Mouse (Mus musculus) hindbrain, embryonic 11.5 days (tissue): ENCODE data around the gene Btbd18. TPM values are rescaled to one million over a fixed set of nuclear protein-coding genes. Genes with fewer than 3 reads are reported as not detected.

Experiments
- ATAC-seq: fragments of 200-750 bp; cut with Nextera tagmentation; 2 replicates; pipeline ENCODE4 v1.8.0; 2017; ENCODE audit warnings: mild to moderate bottlenecking, moderate TSS enrichment, moderate library complexity; ENCODE audit not compliant: low FRiP score
- DNase-seq: peaks from one replicate; pipeline ENCODE4 v3.0.0-alpha.2; 2015; ENCODE audit warnings: low spot score
- H3K27ac ChIP-seq: fragments of 300-500 bp; sonication (generic); 2 replicates; pipeline ENCODE4 v1.5.1; 2014; ENCODE audit warnings: mild to moderate bottlenecking, low read depth, low read length
- H3K27me3 ChIP-seq: fragments of 300-500 bp; sonication (generic); 2 replicates; pipeline ENCODE4 v1.6.1; 2014; ENCODE audit warnings: mild to moderate bottlenecking, low read length, moderate library complexity, mixed read lengths; ENCODE audit not compliant: control insufficient read depth, insufficient read depth
- H3K36me3 ChIP-seq: fragments of 300-500 bp; sonication (generic); 2 replicates; pipeline ENCODE4 v1.6.1; 2014; ENCODE audit warnings: mild to moderate bottlenecking, low read length, moderate library complexity, mixed read lengths; ENCODE audit not compliant: control insufficient read depth, insufficient read depth
- H3K4me1 ChIP-seq: fragments of 300-500 bp; sonication (generic); replicated peaks from 2 replicates; pipeline ENCODE4 v1.6.1; 2014; ENCODE audit warnings: low read length, mixed read lengths; ENCODE audit not compliant: control insufficient read depth, insufficient read depth
- H3K4me2 ChIP-seq: fragments of 300-500 bp; sonication (generic); replicated peaks from 2 replicates; pipeline ENCODE4 v1.6.1; 2014; ENCODE audit warnings: mild to moderate bottlenecking, low read depth, low read length
- H3K4me3 ChIP-seq: fragments of 300-500 bp; sonication (generic); 2 replicates; pipeline ENCODE4 v1.5.1; 2014; ENCODE audit warnings: low read depth, low read length
- H3K9ac ChIP-seq: fragments of 300-500 bp; sonication (generic); 2 replicates; pipeline ENCODE4 v1.6.1; 2014; ENCODE audit warnings: low read depth, low read length
- H3K9me3 ChIP-seq: fragments of 300-500 bp; sonication (generic); 2 replicates; pipeline ENCODE4 v1.6.1; 2016; ENCODE audit warnings: low read length; ENCODE audit not compliant: control insufficient read depth
- WGBS: fragments of 180-500 bp; shearing (Covaris S2); extraction: QIAGEN DNeasy Blood & Tissue Kit; methylation state at CpG from one replicate; pipeline ENCODE4 v1.1.7; 2014; 5-methylcytosine and 5-hydroxymethylcytosine counted together
- polyA plus RNA-seq: library from polyadenylated mRNA; unstranded; fragments of >200 nt; fragmentation: Nextera tagmentation; extraction: Ambion mirVana; gene quantifications from 2 replicates; pipeline ENCODE4 v1.2.1, GENCODE M21; 2014

The Btbd18 gene
- polyA plus RNA-seq, 1 experiment from 2014 or later, result 0.20 TPM

DNA sequence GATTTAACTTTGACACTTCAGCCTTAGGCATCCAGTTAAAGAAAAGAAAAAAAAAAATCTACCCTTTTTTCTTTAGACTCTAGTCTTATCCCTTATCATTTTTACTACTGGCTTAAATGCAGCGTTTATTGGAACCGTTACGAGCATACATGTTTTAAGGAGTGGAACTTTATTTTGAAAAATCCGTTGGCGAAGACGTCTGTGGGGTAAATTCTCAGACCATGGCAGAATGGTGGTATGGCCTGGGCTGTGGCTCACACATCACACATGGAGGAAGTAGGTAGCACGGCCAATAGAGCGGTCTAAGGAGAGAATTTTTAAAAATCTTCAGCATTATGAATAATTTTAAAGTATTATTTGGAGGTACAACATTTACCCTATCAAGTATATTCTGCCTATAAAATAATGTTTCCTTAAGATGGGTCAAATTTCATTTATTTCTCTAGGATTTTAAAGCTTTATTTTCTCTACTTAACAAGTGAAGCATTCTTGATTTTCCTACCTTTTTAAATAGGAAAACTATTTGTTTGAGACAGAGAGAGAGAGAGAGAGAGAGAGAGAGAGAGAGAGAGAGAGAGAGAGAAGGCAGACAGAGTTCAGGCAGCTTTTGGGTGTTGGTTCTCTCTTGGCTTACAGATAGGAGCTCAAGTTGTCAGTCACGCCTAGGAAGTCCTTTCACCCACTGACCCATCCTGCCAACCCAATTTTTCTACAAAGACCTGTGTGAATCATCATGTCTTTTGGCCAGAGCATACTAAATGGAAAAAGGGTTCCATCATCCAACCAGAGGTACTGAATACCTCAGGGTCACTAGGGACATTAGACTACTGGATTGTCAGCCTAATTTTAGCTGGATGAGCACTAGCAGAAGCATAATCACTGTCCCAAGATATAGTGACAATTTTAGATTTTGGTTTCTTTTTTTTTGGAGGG lies 57.8 kb downstream of the Btbd18 start:
- 39% methylated on average over 9 of the region's 9 CpGs for WGBS
- ATAC-seq, result no peak
- no peaks in the 10 kb centered on the region for H3K4me1 ChIP-seq

DNA sequence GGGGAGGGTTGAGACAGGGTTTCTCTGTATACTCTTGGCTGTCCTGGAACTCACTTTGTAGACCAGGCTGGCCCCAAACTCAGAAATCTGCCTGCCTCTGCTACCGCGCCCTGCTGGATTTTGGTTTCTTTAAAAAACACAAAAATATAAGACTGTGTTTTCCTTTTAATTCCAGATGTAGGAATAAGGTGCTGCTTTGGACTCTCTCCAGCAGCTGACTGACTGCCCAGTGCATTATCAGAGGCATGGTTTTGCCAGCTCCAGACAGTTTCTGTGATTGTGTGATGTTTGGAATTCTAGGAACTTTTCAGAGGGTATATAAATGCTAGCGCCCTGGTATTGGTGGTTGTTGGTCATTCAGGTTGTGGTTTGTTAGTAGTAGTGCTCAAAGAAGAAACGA lies 58.5 kb downstream of the Btbd18 start:
- Histone ChIP-seq H3K4me2 (no peak overlapping the region), H3K9ac (no peak overlapping the region), H3K27me3 (no peaks in the 10 kb centered on the region), H3K4me3 (no peak overlapping the region), H3K27ac (no peak overlapping the region), H3K4me1 (no peaks in the 10 kb centered on the region), H3K36me3 (no peaks in the 10 kb centered on the region), H3K9me3 (no peaks in the 10 kb centered on the region)
- ATAC-seq (no peak), DNase-seq (no peak)
- WGBS, result 94% methylated on average over 4 of the region's 4 CpGs

More for the DNA sequence above, 57.8 kb downstream of the Btbd18 start:
- H3K9ac ChIP-seq, result peak overlapping the region; percentile 71
- peak overlapping the region; percentile 86 for H3K4me3 ChIP-seq
- peak; percentile 8 for DNase-seq
- H3K27me3 ChIP-seq, result no peaks in the 10 kb centered on the region
- peak overlapping the region; percentile 76 for H3K4me2 ChIP-seq
- no peaks in the 10 kb centered on the region for H3K36me3 ChIP-seq
- peak overlapping the region; percentile 97; the same call in 1 of the 2 replicates for H3K27ac ChIP-seq
- no peaks in the 10 kb centered on the region for H3K9me3 ChIP-seq

Other genes starting within 250 kb of the Btbd18 start
- 17.7 and 18.5 TPM in 2 replicates for gene Calcrl, start 233.7 kb upstream of the Btbd18 start, polyA plus RNA-seq
- gene Tfpi, start 182.3 kb upstream of the Btbd18 start, polyA plus RNA-seq, result 21.8 TPM in 2 replicates
- 37.3 and 44.7 TPM in 2 replicates for gene Ctnnd1, start 8.3 kb upstream of the Btbd18 start, polyA plus RNA-seq
- 396 and 408 TPM in 2 replicates for gene Selenoh, start 11.7 kb downstream of the Btbd18 start, polyA plus RNA-seq
- not detected in 2 replicates for gene Gm28635, start 19.0 kb downstream of the Btbd18 start, polyA plus RNA-seq
- 65.2 and 66.3 TPM in 2 replicates for gene Med19, start 19.3 kb downstream of the Btbd18 start, polyA plus RNA-seq
- 185 and 190 TPM in 2 replicates for gene Tmx2, start 20.1 kb downstream of the Btbd18 start, polyA plus RNA-seq
- 22.5 and 30.1 TPM in 2 replicates for gene Zdhhc5, start 56.1 kb downstream of the Btbd18 start, polyA plus RNA-seq
- gene Clp1, start 68.3 kb downstream of the Btbd18 start, polyA plus RNA-seq, result 44.3 and 53.9 TPM in 2 replicates
- gene Ypel4, start 75.0 kb downstream of the Btbd18 start, polyA plus RNA-seq, result 13.7 and 16.4 TPM in 2 replicates
- gene Gm19426, start 84.6 kb downstream of the Btbd18 start, polyA plus RNA-seq, result 7.1 TPM in 2 replicates
- 38.0 and 46.1 TPM in 2 replicates for gene Serping1, start 116.4 kb downstream of the Btbd18 start, polyA plus RNA-seq
- 39.7 and 42.1 TPM in 2 replicates for gene Ube2l6, start 139.7 kb downstream of the Btbd18 start, polyA plus RNA-seq
- gene Smtnl1, start 163.6 kb downstream of the Btbd18 start, polyA plus RNA-seq, result not detected in 2 replicates
- 43.1 and 44.2 TPM in 2 replicates for gene Timm10, start 167.9 kb downstream of the Btbd18 start, polyA plus RNA-seq
- gene Slc43a1, start 179.8 kb downstream of the Btbd18 start, polyA plus RNA-seq, result 14.5 and 19.6 TPM in 2 replicates
- 1.9 and 2.8 TPM in 2 replicates for gene Rtn4rl2, start 227.6 kb downstream of the Btbd18 start, polyA plus RNA-seq